11 mouse cellular contexts compared by ENCODE assay signal in the genomic region with DNA sequence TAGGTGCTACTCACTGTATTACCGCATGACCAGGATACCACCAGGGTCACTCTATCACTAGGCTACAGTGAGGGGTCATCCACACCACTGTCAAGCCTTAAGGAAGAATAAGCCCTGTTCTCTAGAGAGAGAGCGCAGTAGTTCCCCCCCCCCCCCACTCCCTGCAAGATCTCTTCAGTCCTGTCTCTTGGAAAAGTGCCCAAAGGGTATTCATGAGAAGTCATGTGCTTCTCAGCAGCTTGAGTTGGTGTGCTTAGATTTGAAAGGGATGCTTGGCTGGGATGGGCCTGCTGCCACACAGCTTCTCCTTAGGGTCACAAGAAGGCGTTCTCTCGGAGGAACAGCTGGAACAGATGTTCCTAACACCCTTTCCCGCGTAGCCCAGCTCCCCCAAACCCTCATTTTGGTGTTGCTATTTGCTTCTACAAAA.
A peak's percentile ranks its signal among the peaks of the same experiment; 100 is the strongest.
DNase-seq lines count a peak whose midpoint lies in the region; ATAC-seq and TF ChIP-seq lines count a peak whose summit lies in the region.
"Had no signal": no experiment of that assay in that cellular context is flagged by ENCODE, and none has a peak within 500 bp of the region (broad histone marks: within the 10 kb centered on the region; RNA-seq: fewer than 3 reads in every experiment).

No protein-coding gene starts in this region.

- DNase-seq in hindbrain, embryonic 10.5 days (ENCODE audit: low spot score) = no peak
- no peak for DNase-seq in hindbrain, embryonic 11.5 days (ENCODE audit: low spot score)
- peak; percentile 88 for DNase-seq in forebrain, embryonic 14.5 days (ENCODE audit: low spot score)
- peak; percentile 96 for DNase-seq in lung, embryonic 14.5 days
- DNase-seq in layer of hippocampus, postnatal 10 days (ENCODE audit: low spot score in 2 of 2) = no peak
- DNase-seq in adrenal gland, postnatal 4 days (ENCODE audit: low spot score in 2 of 2) = no peak
- no peak for DNase-seq in spleen, postnatal 36 days (ENCODE audit: low spot score in 2 of 2)

- peaks cover 20% of the 10 kb centered on the region for H3K4me1 ChIP-seq in hindbrain, embryonic 10.5 days (replicated peaks)
- H3K4me1 ChIP-seq in hindbrain, embryonic 11.5 days (replicated peaks; ENCODE audit: control insufficient read depth, insufficient read depth, low read length) = no peaks in the 10 kb centered on the region
- H3K4me1 ChIP-seq in forebrain, embryonic 14.5 days (ENCODE audit: control insufficient read depth, insufficient read depth, low read length) = peaks cover 29% of the 10 kb centered on the region
- H3K4me1 ChIP-seq in lung, embryonic 14.5 days (ENCODE audit: insufficient read depth) = peaks cover 29% of the 10 kb centered on the region
- H3K4me1 ChIP-seq in neural tube, embryonic 13.5 days (replicated peaks) = peaks cover 34% of the 10 kb centered on the region

- H3K36me3 ChIP-seq in hindbrain, embryonic 10.5 days = peaks cover 4% of the 10 kb centered on the region; the same call in 1 of the 2 replicates
- no peaks in the 10 kb centered on the region for H3K36me3 ChIP-seq in hindbrain, embryonic 11.5 days (ENCODE audit: control insufficient read depth, insufficient read depth, low read length)
- H3K36me3 ChIP-seq in forebrain, embryonic 14.5 days (ENCODE audit: control insufficient read depth, insufficient read depth, low read length) = no peaks in the 10 kb centered on the region
- H3K36me3 ChIP-seq in lung, embryonic 14.5 days (ENCODE audit: insufficient read depth) = no peaks in the 10 kb centered on the region
- no peaks in the 10 kb centered on the region for H3K36me3 ChIP-seq in neural tube, embryonic 13.5 days
- H3K36me3 ChIP-seq: limb, embryonic 12.5 days had no signal

- 80% methylated on average over 6 of the region's 6 CpGs for WGBS in hindbrain, embryonic 10.5 days
- 70% methylated on average over 6 of the region's 6 CpGs for WGBS in hindbrain, embryonic 11.5 days
- 26% methylated on average over 6 of the region's 6 CpGs for WGBS in forebrain, embryonic 14.5 days
- WGBS in lung, embryonic 14.5 days = 34% methylated on average over 6 of the region's 6 CpGs
- 64% methylated on average over 6 of the region's 6 CpGs for WGBS in neural tube, embryonic 13.5 days

- H3K4me2 ChIP-seq in hindbrain, embryonic 11.5 days (replicated peaks; ENCODE audit: low read depth, low read length) = no peak overlapping the region
- no peak overlapping the region for H3K4me2 ChIP-seq in forebrain, embryonic 14.5 days (ENCODE audit: low read length)
- H3K4me2 ChIP-seq in lung, embryonic 14.5 days = no peak overlapping the region
- H3K4me2 ChIP-seq in neural tube, embryonic 13.5 days = no peak overlapping the region

- no peak overlapping the region for H3K9ac ChIP-seq in hindbrain, embryonic 11.5 days (ENCODE audit: low read depth, low read length)
- H3K9ac ChIP-seq in forebrain, embryonic 14.5 days (ENCODE audit: low read length) = no peak overlapping the region
- no peak overlapping the region for H3K9ac ChIP-seq in lung, embryonic 14.5 days
- H3K9ac ChIP-seq in neural tube, embryonic 13.5 days = no peak overlapping the region
- H3K9ac ChIP-seq: limb, embryonic 12.5 days had no signal

- H3K27ac ChIP-seq in hindbrain, embryonic 10.5 days = peak overlapping the region; percentile 25; the same call in 1 of the 2 replicates
- no peak overlapping the region for H3K27ac ChIP-seq in hindbrain, embryonic 11.5 days (ENCODE audit: low read depth, low read length)
- H3K27ac ChIP-seq in forebrain, embryonic 14.5 days (ENCODE audit: low read depth, low read length) = peak overlapping the region; percentile 85
- H3K27ac ChIP-seq in lung, embryonic 14.5 days (ENCODE audit: low read depth) = peak overlapping the region; percentile 58; the same call in 1 of the 2 replicates
- H3K27ac ChIP-seq in neural tube, embryonic 13.5 days (replicated peaks) = peak overlapping the region; percentile 33; the same call in 1 of the 2 replicates
- H3K27ac ChIP-seq: kidney, postnatal 0 days had no signal

- H3K4me3 ChIP-seq in hindbrain, embryonic 10.5 days = no peak overlapping the region
- H3K4me3 ChIP-seq in hindbrain, embryonic 11.5 days (ENCODE audit: low read depth, low read length) = no peak overlapping the region
- H3K4me3 ChIP-seq in forebrain, embryonic 14.5 days (ENCODE audit: low read depth, low read length) = no peak overlapping the region
- no peak overlapping the region for H3K4me3 ChIP-seq in lung, embryonic 14.5 days (ENCODE audit: low read depth, low read length)
- H3K4me3 ChIP-seq in neural tube, embryonic 13.5 days = no peak overlapping the region
- H3K4me3 ChIP-seq: limb, embryonic 12.5 days had no signal

- no peak; the same call in 1 of the 2 replicates for ATAC-seq in hindbrain, embryonic 11.5 days (ENCODE audit: low FRiP score)
- peak; percentile 60 for ATAC-seq in forebrain, embryonic 14.5 days
- peak; percentile 91 for ATAC-seq in lung, embryonic 14.5 days (ENCODE audit: insufficient read depth)
- ATAC-seq in neural tube, embryonic 13.5 days (ENCODE audit: low read depth) = peak; percentile 28; the same call in 1 of the 2 replicates
- ATAC-seq: Patski had no signal

- peak; percentile 21; the same call in 1 of the 2 replicates for TF ChIP-seq CTCF in lung, embryonic 14.5 days (IDR thresholded peaks at IDR 0.05; ENCODE audit: low read depth)

- no peaks in the 10 kb centered on the region for H3K27me3 ChIP-seq in hindbrain, embryonic 10.5 days (ENCODE audit: insufficient read depth, poor library complexity, severe bottlenecking)
- H3K27me3 ChIP-seq in hindbrain, embryonic 11.5 days (ENCODE audit: control insufficient read depth, insufficient read depth, low read length) = no peaks in the 10 kb centered on the region
- H3K27me3 ChIP-seq in forebrain, embryonic 14.5 days (replicated peaks; ENCODE audit: control insufficient read depth, insufficient read depth, low read length) = no peaks in the 10 kb centered on the region
- no peaks in the 10 kb centered on the region for H3K27me3 ChIP-seq in lung, embryonic 14.5 days (ENCODE audit: insufficient read depth, low read length)
- no peaks in the 10 kb centered on the region for H3K27me3 ChIP-seq in neural tube, embryonic 13.5 days
- H3K27me3 ChIP-seq: limb, embryonic 12.5 days; Patski had no signal

- H3K9me3 ChIP-seq in hindbrain, embryonic 10.5 days = no peaks in the 10 kb centered on the region
- no peaks in the 10 kb centered on the region for H3K9me3 ChIP-seq in hindbrain, embryonic 11.5 days (ENCODE audit: control insufficient read depth, low read length)
- H3K9me3 ChIP-seq in forebrain, embryonic 14.5 days (replicated peaks; ENCODE audit: control insufficient read depth, low read length) = no peaks in the 10 kb centered on the region
- no peaks in the 10 kb centered on the region for H3K9me3 ChIP-seq in lung, embryonic 14.5 days (ENCODE audit: low read depth, low read length)
- H3K9me3 ChIP-seq in neural tube, embryonic 13.5 days = no peaks in the 10 kb centered on the region

Comparison
In these comparisons a context has a peak if more than half of its experiments do, and no peak if none do; other contexts are left out.
1. DNase-seq: peak in forebrain, embryonic 14.5 days (single experiment) and lung, embryonic 14.5 days (single experiment); none in hindbrain, embryonic 10.5 days (single experiment), hindbrain, embryonic 11.5 days (single experiment), layer of hippocampus, postnatal 10 days (0 of 2), adrenal gland, postnatal 4 days (0 of 2) and spleen, postnatal 36 days (0 of 2).